Mouse (Mus musculus): ENCODE measurements at regions not wholly inside any gene's neighbourhood (a gene's known extent, or its start where the extent isn't known, plus 50 kb on each side); places are given as distances from the start of the nearest gene placed in this dataset.

DNA sequence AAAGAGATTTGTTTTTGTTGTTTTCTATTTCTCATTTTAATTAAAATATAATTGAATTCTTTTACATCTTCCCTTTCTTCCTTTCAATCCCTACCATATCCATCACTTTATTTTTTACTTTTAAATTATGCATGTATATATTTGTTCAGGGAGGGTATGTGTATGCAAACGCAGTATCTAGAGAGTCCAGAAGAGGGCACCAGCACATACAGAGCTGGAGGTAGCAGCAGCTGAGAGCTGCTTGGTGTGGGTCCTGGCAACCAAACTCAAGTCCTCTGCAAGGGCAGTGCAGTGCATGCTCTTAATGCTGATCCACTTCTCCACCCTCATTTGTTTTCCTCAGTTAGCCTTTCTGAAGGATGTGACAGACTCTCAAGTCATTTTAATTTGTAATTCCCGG, 568.7 kb downstream of the Zfp619 start:
- TF ChIP-seq ZC3H11A (IDR thresholded peaks at IDR 0.05; ENCODE audit: borderline replicate concordance, low read depth, low read length) (peak; percentile 71; the same call in 1 of the 2 replicates), CHD2 (IDR thresholded peaks at IDR 0.05; ENCODE audit: low read depth, low read length) (no peak), MAFK (IDR thresholded peaks at IDR 0.05; ENCODE audit: insufficient read depth, low read depth, low read length) (no peak), HCFC1 (IDR thresholded peaks at IDR 0.05; ENCODE audit: borderline replicate concordance, insufficient read depth, low read length) (no peak), ZNF384 (IDR thresholded peaks at IDR 0.05; ENCODE audit: low read depth, low read length) (no peak)
